Mouse (Mus musculus) liver, embryonic 15.5 days (tissue): Measurements from ENCODE around the gene 2700081O15Rik. TPM values are rescaled to one million over a fixed set of nuclear protein-coding genes. Genes with fewer than 3 reads are reported as not detected.

ENCODE experiments used
- ATAC-seq: fragments of 200-750 bp; cut with Nextera tagmentation; 2 replicates; pipeline ENCODE4 v1.8.0; 2017; ENCODE audit warnings: moderate number of reproducible peaks, mild to moderate bottlenecking, moderate library complexity; ENCODE audit not compliant: insufficient read depth
- H3K27ac ChIP-seq: fragments of 300-500 bp; sonication (generic); replicated peaks from 2 replicates; pipeline ENCODE4 v1.5.1; 2015; ENCODE audit warnings: mild to moderate bottlenecking, inconsistent platforms
- H3K27me3 ChIP-seq: fragments of 300-500 bp; sonication (generic); 2 replicates; pipeline ENCODE4 v1.6.1; 2015; ENCODE audit warnings: mild to moderate bottlenecking, inconsistent platforms
- H3K36me3 ChIP-seq: fragments of 300-500 bp; sonication (generic); replicated peaks from 2 replicates; pipeline ENCODE4 v1.6.1; 2015; ENCODE audit warnings: moderate library complexity, mild to moderate bottlenecking, inconsistent platforms
- H3K4me1 ChIP-seq: fragments of 300-500 bp; sonication (generic); replicated peaks from 2 replicates; pipeline ENCODE4 v1.6.1; 2015; ENCODE audit warnings: inconsistent platforms
- H3K4me2 ChIP-seq: fragments of 300-500 bp; sonication (generic); 2 replicates; pipeline ENCODE4 v1.6.1; 2015; ENCODE audit warnings: moderate library complexity, mild to moderate bottlenecking, inconsistent platforms
- H3K4me3 ChIP-seq: fragments of 300-500 bp; sonication (generic); replicated peaks from 2 replicates; pipeline ENCODE4 v1.5.1; 2015; ENCODE audit warnings: mild to moderate bottlenecking, inconsistent platforms
- H3K9ac ChIP-seq: fragments of 300-500 bp; sonication (generic); 2 replicates; pipeline ENCODE4 v1.6.1; 2015; ENCODE audit warnings: moderate library complexity, mild to moderate bottlenecking, inconsistent platforms
- H3K9me3 ChIP-seq: fragments of 300-500 bp; sonication (generic); replicated peaks from 2 replicates; pipeline ENCODE4 v1.6.1; 2016; ENCODE audit warnings: inconsistent platforms
- WGBS: fragments of 180-500 bp; shearing (Covaris S2); methylation state at CpG from one replicate; pipeline ENCODE4 v1.1.7; 2015; ENCODE audit warnings: mixed read lengths; ENCODE audit not compliant: insufficient replicate concordance; 5-methylcytosine and 5-hydroxymethylcytosine counted together
- polyA plus RNA-seq: library from polyadenylated mRNA; unstranded; fragments of >200 nt; fragmentation: Nextera tagmentation; extraction: Ambion mirVana; gene quantifications from 2 replicates; pipeline ENCODE4 v1.2.1, GENCODE M21; 2015

2700081O15Rik gene
- polyA plus RNA-seq, 1 experiment from 2014 or later, result 0.68 TPM

- H3K4me3 ChIP-seq, result 0 out of 2 replicates have a peak overlapping the region, but pooled peaks have one; percentile 10
- peak overlapping the region; percentile 54 for H3K4me2 ChIP-seq
- H3K4me1 ChIP-seq, result peaks cover 64% of the 10 kb centered on the region
- no peaks in the 10 kb centered on the region for H3K9me3 ChIP-seq
- peaks cover 9% of the 10 kb centered on the region for H3K27me3 ChIP-seq
- peaks cover 53% of the 10 kb centered on the region for H3K36me3 ChIP-seq
- WGBS, result 73% methylated on average over 48 of the region's 48 CpGs
- ATAC-seq, result no peak
- H3K9ac ChIP-seq, result no peak overlapping the region
- H3K27ac ChIP-seq, result no peak overlapping the region
Measured at GRCm38 (mm10) chr19:7421602-7422591, 4.5 kb downstream of the 2700081O15Rik start.

- no peak for ATAC-seq
- peak overlapping the region; percentile 54 for H3K4me2 ChIP-seq
- H3K27me3 ChIP-seq, result peaks cover 2% of the 10 kb centered on the region; the same call in 1 of the 2 replicates
- H3K4me3 ChIP-seq, result peak overlapping the region; percentile 22; the same call in 1 of the 2 replicates
- H3K27ac ChIP-seq, result no peak overlapping the region
- peaks cover 60% of the 10 kb centered on the region for H3K36me3 ChIP-seq
- peaks cover 58% of the 10 kb centered on the region for H3K4me1 ChIP-seq
- WGBS, result 56% methylated on average over 35 of the region's 35 CpGs
- no peaks in the 10 kb centered on the region for H3K9me3 ChIP-seq
- H3K9ac ChIP-seq, result no peak overlapping the region
Measured at GRCm38 (mm10) chr19:7422656-7423027, 5.2 kb downstream of the 2700081O15Rik start.

- Histone ChIP-seq H3K36me3 (peaks cover 65% of the 10 kb centered on the region), H3K4me3 (peak overlapping the region; percentile 22; the same call in 1 of the 2 replicates), H3K27ac (no peak overlapping the region), H3K27me3 (no peaks in the 10 kb centered on the region; the same call in 1 of the 2 replicates), H3K9ac (no peak overlapping the region), H3K4me1 (peaks cover 55% of the 10 kb centered on the region), H3K9me3 (no peaks in the 10 kb centered on the region), H3K4me2 (peak overlapping the region; percentile 54)
- ATAC-seq, result peak; percentile 34
- WGBS, result 64% methylated on average over 51 of the region's 51 CpGs
Measured at GRCm38 (mm10) chr19:7423028-7423655, 5.7 kb downstream of the 2700081O15Rik start.

- peaks cover 50% of the 10 kb centered on the region for H3K4me1 ChIP-seq
- H3K4me2 ChIP-seq, result peak overlapping the region; percentile 54; the same call in 1 of the 2 replicates
- no peak overlapping the region for H3K4me3 ChIP-seq
- no peak overlapping the region for H3K27ac ChIP-seq
- peak; percentile 7; the same call in 1 of the 2 replicates for ATAC-seq
- H3K27me3 ChIP-seq, result no peaks in the 10 kb centered on the region; the same call in 1 of the 2 replicates
- H3K36me3 ChIP-seq, result peaks cover 70% of the 10 kb centered on the region
- WGBS, result 79% methylated on average over 16 of the region's 16 CpGs
- no peaks in the 10 kb centered on the region for H3K9me3 ChIP-seq
- H3K9ac ChIP-seq, result no peak overlapping the region
Measured at GRCm38 (mm10) chr19:7423656-7424030, 6.2 kb downstream of the 2700081O15Rik start.

- no peak overlapping the region for H3K27ac ChIP-seq
- no peak overlapping the region for H3K4me2 ChIP-seq
- no peaks in the 10 kb centered on the region; the same call in 1 of the 2 replicates for H3K27me3 ChIP-seq
- no peak overlapping the region for H3K4me3 ChIP-seq
- peaks cover 75% of the 10 kb centered on the region for H3K36me3 ChIP-seq
- no peak for ATAC-seq
- H3K9me3 ChIP-seq, result no peaks in the 10 kb centered on the region
- no peak overlapping the region for H3K9ac ChIP-seq
- 74% methylated on average over 7 of the region's 7 CpGs for WGBS
- H3K4me1 ChIP-seq, result peaks cover 45% of the 10 kb centered on the region
Measured at GRCm38 (mm10) chr19:7424131-7424530, 6.7 kb downstream of the 2700081O15Rik start.

GRCm38 (mm10) chr19:7424590-7425397 is 7.4 kb downstream of the 2700081O15Rik start:
- Histone ChIP-seq H3K4me2 (no peak overlapping the region), H3K4me1 (peaks cover 38% of the 10 kb centered on the region), H3K27ac (no peak overlapping the region), H3K27me3 (no peaks in the 10 kb centered on the region; the same call in 1 of the 2 replicates), H3K9ac (no peak overlapping the region), H3K9me3 (no peaks in the 10 kb centered on the region), H3K4me3 (no peak overlapping the region), H3K36me3 (peaks cover 81% of the 10 kb centered on the region)
- WGBS, result 71% methylated on average over 8 of the region's 8 CpGs
- ATAC-seq, result no peak

GRCm38 (mm10) chr19:7425398-7425775 is 8.0 kb downstream of the 2700081O15Rik start:
- no peak overlapping the region for H3K4me2 ChIP-seq
- no peak overlapping the region for H3K27ac ChIP-seq
- no peak overlapping the region for H3K4me3 ChIP-seq
- H3K27me3 ChIP-seq, result no peaks in the 10 kb centered on the region
- 59% methylated on average over 3 of the region's 3 CpGs for WGBS
- H3K36me3 ChIP-seq, result peaks cover 84% of the 10 kb centered on the region
- H3K9me3 ChIP-seq, result no peaks in the 10 kb centered on the region
- H3K4me1 ChIP-seq, result peaks cover 33% of the 10 kb centered on the region
- no peak overlapping the region for H3K9ac ChIP-seq
- no peak for ATAC-seq

- 86% methylated on average over 2 of the region's 2 CpGs for WGBS
- Histone ChIP-seq H3K4me2 (no peak overlapping the region), H3K27ac (no peak overlapping the region), H3K27me3 (no peaks in the 10 kb centered on the region), H3K36me3 (peaks cover 60% of the 10 kb centered on the region), H3K4me1 (no peaks in the 10 kb centered on the region), H3K9ac (no peak overlapping the region), H3K9me3 (no peaks in the 10 kb centered on the region), H3K4me3 (no peak overlapping the region)
- ATAC-seq, result no peak
Measured at GRCm38 (mm10) chr19:7434887-7435286, 17.5 kb downstream of the 2700081O15Rik start.

- Histone ChIP-seq H3K36me3 (peaks cover 56% of the 10 kb centered on the region), H3K27ac (no peak overlapping the region), H3K4me3 (no peak overlapping the region), H3K4me1 (0 out of 2 replicates have a peak, but pooled peaks cover under 1% of the 10 kb centered on the region), H3K4me2 (no peak overlapping the region), H3K9me3 (no peaks in the 10 kb centered on the region), H3K27me3 (no peaks in the 10 kb centered on the region), H3K9ac (no peak overlapping the region)
- ATAC-seq, result no peak
- WGBS, result 62% methylated on average over 5 of the region's 5 CpGs
Measured at GRCm38 (mm10) chr19:7436061-7436970, 18.9 kb downstream of the 2700081O15Rik start.

GRCm38 (mm10) chr19:7438295-7438694 is 20.9 kb downstream of the 2700081O15Rik start:
- no peak overlapping the region for H3K4me3 ChIP-seq
- H3K4me2 ChIP-seq, result no peak overlapping the region
- no peaks in the 10 kb centered on the region for H3K27me3 ChIP-seq
- no peak overlapping the region for H3K9ac ChIP-seq
- H3K9me3 ChIP-seq, result no peaks in the 10 kb centered on the region
- ATAC-seq, result no peak
- H3K36me3 ChIP-seq, result peaks cover 36% of the 10 kb centered on the region
- H3K4me1 ChIP-seq, result peaks cover 3% of the 10 kb centered on the region; the same call in 1 of the 2 replicates
- no peak overlapping the region for H3K27ac ChIP-seq
